Mouse (Mus musculus) hindbrain, postnatal 0 days (tissue): ENCODE results near the gene Ash1l. TPM values are rescaled to one million over a fixed set of nuclear protein-coding genes. Genes with fewer than 3 reads are reported as not detected.
"Not testable (repeated sequence)": the region's sequence is repeated elsewhere in the genome, so short reads cannot be mapped to it uniquely, and the experiment has no call there.

Experiments
- ATAC-seq: fragments of 200-750 bp; cut with Nextera tagmentation; 2 replicates; pipeline ENCODE4 v1.8.0; 2017; ENCODE audit warnings: mild to moderate bottlenecking, moderate TSS enrichment, moderate library complexity
- DNase-seq: peaks from one replicate; pipeline ENCODE4 v3.0.0-alpha.2; 2015; ENCODE audit warnings: low spot score
- H3K27ac ChIP-seq: fragments of 300-500 bp; sonication (generic); 2 replicates; pipeline ENCODE4 v1.5.1; 2014; ENCODE audit warnings: mild to moderate bottlenecking
- H3K27me3 ChIP-seq: fragments of 300-500 bp; sonication (generic); 2 replicates; pipeline ENCODE4 v1.6.1; 2014; ENCODE audit warnings: low read length, mixed read lengths; ENCODE audit not compliant: insufficient read depth
- H3K36me3 ChIP-seq: fragments of 300-500 bp; sonication (generic); 2 replicates; pipeline ENCODE4 v1.6.1; 2014; ENCODE audit warnings: low read length, mixed read lengths; ENCODE audit not compliant: insufficient read depth
- H3K4me1 ChIP-seq: fragments of 300-500 bp; sonication (generic); 2 replicates; pipeline ENCODE4 v1.6.1; 2014; ENCODE audit warnings: antibody characterized with exemption, low read length, mixed read lengths; ENCODE audit not compliant: insufficient read depth
- H3K4me2 ChIP-seq: fragments of 300-500 bp; sonication (generic); 2 replicates; pipeline ENCODE4 v1.6.1; 2014; ENCODE audit warnings: low read depth, mild to moderate bottlenecking, low read length, moderate library complexity, mixed read lengths
- H3K4me3 ChIP-seq: fragments of 300-500 bp; sonication (generic); 2 replicates; pipeline ENCODE4 v1.5.1; 2014; ENCODE audit warnings: low read length
- H3K9ac ChIP-seq: fragments of 300-500 bp; sonication (generic); replicated peaks from 2 replicates; pipeline ENCODE4 v1.6.1; 2014; ENCODE audit warnings: mild to moderate bottlenecking, low read length, moderate library complexity, mixed read lengths
- H3K9me3 ChIP-seq: fragments of 300-500 bp; sonication (generic); 2 replicates; pipeline ENCODE4 v1.6.1; 2016; ENCODE audit warnings: low read length, mixed read lengths
- CTCF ChIP-seq: IDR thresholded peaks from 2 replicates; pipeline ENCODE4 v1.5.1; 2016; ENCODE audit warnings: antibody characterized with exemption, control low read depth, low read depth
- WGBS: fragments of 180-500 bp; shearing (Covaris S2); extraction: QIAGEN DNeasy Blood & Tissue Kit; methylation state at CpG from one replicate; pipeline ENCODE4 v1.1.7; 2014; 5-methylcytosine and 5-hydroxymethylcytosine counted together
- polyA plus RNA-seq: library from polyadenylated mRNA; unstranded; fragments of >200 nt; fragmentation: Nextera tagmentation; extraction: Ambion mirVana; gene quantifications from 2 replicates; pipeline ENCODE4 v1.2.1, GENCODE M21; 2015
- total RNA-seq: library from RNA; depleted of rRNA; stranded (reverse); fragments of >200 nt; gene quantifications from 2 replicates; pipeline ENCODE4 v1.2.3, GENCODE M21; 2014

Ash1l gene
- total and polyA plus RNA-seq, 2 experiments from 2014 or later = 14.4 to 22.1 TPM

- no peak for ATAC-seq
- H3K9me3 ChIP-seq = no peaks in the 10 kb centered on the region
- peak overlapping the region; percentile 94 for H3K4me3 ChIP-seq
- DNase-seq = no peak
- peaks cover 27% of the 10 kb centered on the region; the same call in 1 of the 2 replicates for H3K4me1 ChIP-seq
- no peaks in the 10 kb centered on the region for H3K27me3 ChIP-seq
- WGBS = under 1% methylated on average over 5 of the region's 5 CpGs
- peak overlapping the region; percentile 83 for H3K4me2 ChIP-seq
- peak overlapping the region; percentile 97 for H3K9ac ChIP-seq
- TF ChIP-seq CTCF = no peak
- H3K27ac ChIP-seq = peak overlapping the region; percentile 100
- H3K36me3 ChIP-seq = no peaks in the 10 kb centered on the region
Measured at GRCm38 (mm10) chr3:88951327-88951800, 942 bp downstream of the Ash1l start.

- DNase-seq (no peak), ATAC-seq (no peak)
- 86% methylated on average over 4 of the region's 4 CpGs for WGBS
- Histone ChIP-seq H3K4me3 (no peak overlapping the region), H3K9me3 (no peaks in the 10 kb centered on the region), H3K4me2 (no peak overlapping the region), H3K36me3 (no peaks in the 10 kb centered on the region), H3K27me3 (no peaks in the 10 kb centered on the region), H3K9ac (no peak overlapping the region), H3K27ac (no peak overlapping the region), H3K4me1 (peaks cover 26% of the 10 kb centered on the region; the same call in 1 of the 2 replicates)
- TF ChIP-seq CTCF = no peak
Measured at GRCm38 (mm10) chr3:88953246-88953645, 2.8 kb downstream of the Ash1l start.

- Histone ChIP-seq H3K27me3 (no peaks in the 10 kb centered on the region), H3K36me3 (no peaks in the 10 kb centered on the region), H3K4me1 (peaks cover 24% of the 10 kb centered on the region; the same call in 1 of the 2 replicates), H3K27ac (no peak overlapping the region), H3K4me3 (no peak overlapping the region), H3K4me2 (no peak overlapping the region), H3K9ac (no peak overlapping the region), H3K9me3 (no peaks in the 10 kb centered on the region)
- no peak for TF ChIP-seq CTCF
- DNase-seq = no peak
- ATAC-seq = no peak
Measured at GRCm38 (mm10) chr3:88953736-88954135, 3.3 kb downstream of the Ash1l start.

- not testable (repeated sequence) for H3K36me3 ChIP-seq, ATAC-seq, H3K27ac ChIP-seq, H3K9ac ChIP-seq, H3K27me3 ChIP-seq, DNase-seq, H3K4me1 ChIP-seq, H3K4me2 ChIP-seq, H3K9me3 ChIP-seq, H3K4me3 ChIP-seq
Measured at GRCm38 (mm10) chr3:88963211-88963610, 12.8 kb downstream of the Ash1l start.

DNA sequence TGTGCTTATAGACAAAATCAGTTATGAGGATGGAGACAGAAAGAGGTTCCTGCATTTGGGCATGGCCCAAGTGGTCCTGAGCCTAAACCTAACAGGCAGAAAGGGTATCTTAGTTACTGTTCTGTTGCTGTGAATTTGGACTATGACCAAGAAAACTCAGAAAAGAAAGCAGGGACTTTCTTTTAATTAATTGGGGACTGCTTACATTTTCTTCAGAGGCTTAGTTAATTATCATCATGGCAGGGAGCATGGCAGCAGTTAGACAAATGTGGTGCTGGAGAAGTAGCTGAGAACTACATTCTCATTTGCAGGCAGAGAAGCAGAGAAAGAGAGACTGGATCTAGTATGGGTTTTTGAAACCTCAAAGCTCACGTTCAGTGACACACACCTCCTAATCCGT is 24.6 kb downstream of the Ash1l start:
- H3K9me3 ChIP-seq = no peaks in the 10 kb centered on the region
- DNase-seq (no peak), ATAC-seq (no peak)
- no peak overlapping the region for H3K4me3 ChIP-seq
- WGBS = 54% methylated on average over 2 of the region's 2 CpGs
- no peaks in the 10 kb centered on the region for H3K36me3 ChIP-seq
- H3K9ac ChIP-seq = no peak overlapping the region
- H3K27ac ChIP-seq = no peak overlapping the region
- no peak overlapping the region for H3K4me2 ChIP-seq
- no peak for TF ChIP-seq CTCF
- no peaks in the 10 kb centered on the region for H3K4me1 ChIP-seq
- H3K27me3 ChIP-seq = no peaks in the 10 kb centered on the region

GRCm38 (mm10) chr3:88981206-88982010 is 31.0 kb downstream of the Ash1l start:
- Histone ChIP-seq H3K9ac (no peak overlapping the region), H3K27ac (peak overlapping the region; percentile 41; the same call in 1 of the 2 replicates), H3K4me2 (no peak overlapping the region), H3K36me3 (peaks cover 29% of the 10 kb centered on the region; the same call in 1 of the 2 replicates), H3K9me3 (no peaks in the 10 kb centered on the region), H3K4me3 (no peak overlapping the region), H3K27me3 (no peaks in the 10 kb centered on the region), H3K4me1 (peaks cover 2% of the 10 kb centered on the region; the same call in 1 of the 2 replicates)
- ATAC-seq = no peak
- peak; percentile 76 for DNase-seq
- 54% methylated on average over 8 of the region's 8 CpGs for WGBS
- TF ChIP-seq CTCF = no peak

DNA sequence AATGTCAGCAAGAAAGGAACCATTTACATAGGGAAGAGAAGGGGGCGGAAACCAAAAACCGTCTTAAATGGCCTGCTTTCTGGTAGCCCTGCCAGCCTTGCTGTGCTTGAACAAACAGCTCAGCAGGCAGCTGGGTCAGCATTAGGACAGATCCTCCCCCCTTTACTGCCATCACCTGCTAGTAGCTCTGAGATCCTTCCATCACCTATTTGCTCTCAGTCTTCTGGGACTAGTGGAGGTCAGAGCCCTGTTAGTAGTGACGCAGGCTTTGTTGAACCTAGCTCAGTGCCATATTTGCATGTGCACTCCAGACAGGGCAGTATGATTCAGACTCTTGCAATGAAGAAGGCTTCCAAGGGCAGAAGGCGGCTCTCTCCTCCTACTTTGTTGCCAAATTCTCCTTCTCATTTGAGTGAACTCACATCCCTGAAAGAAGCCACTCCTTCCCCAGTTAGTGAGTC is 33.5 kb downstream of the Ash1l start:
- Histone ChIP-seq H3K36me3 (peaks cover 29% of the 10 kb centered on the region; the same call in 1 of the 2 replicates), H3K27me3 (no peaks in the 10 kb centered on the region), H3K4me2 (no peak overlapping the region), H3K4me3 (no peak overlapping the region), H3K27ac (no peak overlapping the region), H3K9me3 (no peaks in the 10 kb centered on the region), H3K9ac (no peak overlapping the region), H3K4me1 (peaks cover 2% of the 10 kb centered on the region; the same call in 1 of the 2 replicates)
- no peak for ATAC-seq
- TF ChIP-seq CTCF = no peak
- 16% methylated on average over 4 of the region's 4 CpGs for WGBS
- peak; percentile 59 for DNase-seq
